Mouse (Mus musculus): ENCODE measurements around the gene Bcat1.
"Not testable (repeated sequence)": the region's sequence is repeated elsewhere in the genome, so short reads cannot be mapped to it uniquely, and the experiment has no call there.

The Bcat1 gene

GRCm38 (mm10) chr6:145093038-145093622 is 17.1 kb upstream of the Bcat1 start:
- DNase-seq (ENCODE audit: low spot score): not testable (repeated sequence)

GRCm38 (mm10) chr6:145091998-145092397 is 16.0 kb upstream of the Bcat1 start:
- no peak for DNase-seq (ENCODE audit: low spot score)

- no peak for DNase-seq (ENCODE audit: low spot score)
Observed at GRCm38 (mm10) chr6:145090928-145091327, 14.9 kb upstream of the Bcat1 start.

GRCm38 (mm10) chr6:145090201-145090863 is 14.3 kb upstream of the Bcat1 start:
- no peak for DNase-seq (ENCODE audit: low spot score)

- no peak for DNase-seq (ENCODE audit: low spot score)
Observed at GRCm38 (mm10) chr6:145089373-145089772, 13.4 kb upstream of the Bcat1 start.

GRCm38 (mm10) chr6:145088451-145089113 is 12.6 kb upstream of the Bcat1 start:
- DNase-seq (ENCODE audit: low spot score): no peak

- no peak for DNase-seq (ENCODE audit: low spot score)
Observed at GRCm38 (mm10) chr6:145084343-145085117, 8.5 kb upstream of the Bcat1 start.

GRCm38 (mm10) chr6:145081721-145082120 is 5.7 kb upstream of the Bcat1 start:
- no peak for DNase-seq (ENCODE audit: low spot score)

GRCm38 (mm10) chr6:145079087-145079759 is 3.2 kb upstream of the Bcat1 start:
- DNase-seq (ENCODE audit: low spot score): no peak

- DNase-seq (ENCODE audit: low spot score): no peak
Observed at GRCm38 (mm10) chr6:145076286-145076685, 302 bp upstream of the Bcat1 start.

- DNase-seq (ENCODE audit: low spot score): no peak
Observed at GRCm38 (mm10) chr6:145075088-145075547, 866 bp downstream of the Bcat1 start.

- DNase-seq (ENCODE audit: low spot score): no peak
Observed at GRCm38 (mm10) chr6:145074461-145074860, 1.5 kb downstream of the Bcat1 start.

GRCm38 (mm10) chr6:145069921-145070320 is 6.1 kb downstream of the Bcat1 start:
- DNase-seq (ENCODE audit: low spot score): no peak

- DNase-seq (ENCODE audit: low spot score): no peak
Observed at GRCm38 (mm10) chr6:145069397-145069796, 6.6 kb downstream of the Bcat1 start.

GRCm38 (mm10) chr6:145067679-145068078 is 8.3 kb downstream of the Bcat1 start:
- DNase-seq (ENCODE audit: low spot score): no peak

GRCm38 (mm10) chr6:145066416-145066815 is 9.6 kb downstream of the Bcat1 start:
- DNase-seq (ENCODE audit: low spot score): no peak

GRCm38 (mm10) chr6:145065301-145065845 is 10.6 kb downstream of the Bcat1 start:
- DNase-seq (ENCODE audit: low spot score): no peak

- DNase-seq (ENCODE audit: low spot score): no peak
Observed at GRCm38 (mm10) chr6:145064104-145064503, 11.9 kb downstream of the Bcat1 start.

GRCm38 (mm10) chr6:145063212-145063868 is 12.6 kb downstream of the Bcat1 start:
- DNase-seq (ENCODE audit: low spot score): no peak

- no peak for DNase-seq (ENCODE audit: low spot score)
Observed at GRCm38 (mm10) chr6:145062763-145063162, 13.2 kb downstream of the Bcat1 start.

- DNase-seq (ENCODE audit: low spot score): no peak
Observed at GRCm38 (mm10) chr6:145061361-145061760, 14.6 kb downstream of the Bcat1 start.

All from ovary, postnatal 14 days (tissue).